Mouse (Mus musculus) heart, adult 2 months (tissue): ENCODE measurements around the gene Cox6b2. TPM values are rescaled to one million over a fixed set of nuclear protein-coding genes. Genes with fewer than 3 reads are reported as not detected.

Experiments used
- DNase-seq, 2 experiments: peaks; one replicate each; pipeline ENCODE4 v3.0.0; 2021
- H3K27ac ChIP-seq: fragments of 200-600 bp; 2 replicates; pipeline ENCODE4 v1.8.1; 2022
- H3K27me3 ChIP-seq: fragments of 200-500 bp; 2 replicates; pipeline ENCODE4 v1.6.1; 2012; ENCODE audit warnings: mild to moderate bottlenecking, low read length, inconsistent platforms, mixed read lengths; ENCODE audit not compliant: control insufficient read depth, insufficient read depth
- H3K36me3 ChIP-seq: fragments of 200-500 bp; 2 replicates; pipeline ENCODE4 v1.6.1; 2012; ENCODE audit warnings: low read length, inconsistent platforms; ENCODE audit not compliant: control insufficient read depth, insufficient read depth
- H3K4me1 ChIP-seq: fragments of 200-500 bp; 2 replicates; pipeline ENCODE4 v1.6.1; 2011; ENCODE audit warnings: low read length; ENCODE audit not compliant: control insufficient read depth, insufficient read depth
- H3K4me3 ChIP-seq: fragments of 200-600 bp; 2 replicates; pipeline ENCODE4 v1.8.1; 2022
- H3K79me2 ChIP-seq: fragments of 200-500 bp; replicated peaks from 2 replicates; pipeline ENCODE4 v1.6.1; 2012; ENCODE audit warnings: mild to moderate bottlenecking, inconsistent platforms, low read length, moderate library complexity, mixed read lengths; ENCODE audit not compliant: control insufficient read depth, insufficient read depth
- H3K9ac ChIP-seq: fragments of 200-500 bp; 2 replicates; pipeline ENCODE4 v1.6.1; 2012; ENCODE audit warnings: low read depth, mild to moderate bottlenecking, control low read depth, inconsistent platforms, low read length, mixed read lengths
- CTCF ChIP-seq: fragments of 200-600 bp; IDR thresholded peaks from 2 replicates; pipeline ENCODE4 v1.8.1; 2022; ENCODE audit warnings: antibody characterized with exemption, mild to moderate bottlenecking, moderate library complexity
- EP300 ChIP-seq: fragments of 200-500 bp; IDR thresholded peaks from 2 replicates; pipeline ENCODE4 v1.6.1; 2011; ENCODE audit warnings: low read depth, low read length, control low read depth; ENCODE audit not compliant: insufficient read depth
- POLR2A ChIP-seq: fragments of 200-500 bp; IDR thresholded peaks from 2 replicates; pipeline ENCODE4 v1.6.1; 2011; ENCODE audit warnings: mild to moderate bottlenecking, low read depth, low read length, control low read depth; ENCODE audit not compliant: insufficient read depth
- WGBS: fragments of 180-500 bp; shearing (Covaris S2); methylation state at CpG from one replicate; pipeline ENCODE4 v1.1.7; 2018; 5-methylcytosine and 5-hydroxymethylcytosine counted together
- intact Hi-C: fragments of 180-260 bp; cut with DNase I; formaldehyde crosslinking; loops from one replicate; pipeline ENCODE4 v1.15.1; 2025
- polyA plus RNA-seq: library from polyadenylated mRNA; depleted of rRNA; stranded (reverse); fragments of >200 nt; gene quantifications from 2 replicates; pipeline ENCODE4 v1.2.3, GENCODE M21; 2012; rRNA removed
- total RNA-seq, 2 experiments: library from RNA; stranded (reverse); gene quantifications; 2 replicates each; pipeline ENCODE4 v1.2.3; 2021

Gene Cox6b2
- total and polyA plus RNA-seq, 3 experiments: 1.7 to 7.7 (median 3.5) TPM

GRCm38 (mm10) chr7:4716955-4717354 is 35.9 kb downstream of the Cox6b2 start:
- H3K27me3 ChIP-seq: no peaks in the 10 kb centered on the region
- H3K36me3 ChIP-seq: no peaks in the 10 kb centered on the region
- no peaks in the 10 kb centered on the region for H3K79me2 ChIP-seq
- no peak overlapping the region for H3K4me3 ChIP-seq
- no peaks in the 10 kb centered on the region for H3K4me1 ChIP-seq
- 56% methylated on average over 6 of the region's 6 CpGs for whole genome bisulfite sequencing
- H3K27ac ChIP-seq: no peak overlapping the region
- no peak for DNase-seq
- TF ChIP-seq CTCF (no peak), POLR2A (no peak), EP300 (no peak)
- H3K9ac ChIP-seq: no peak overlapping the region
- intact Hi-C loops: no loop called here

GRCm38 (mm10) chr7:4712594-4712993 is 40.3 kb downstream of the Cox6b2 start:
- intact Hi-C loops: no loop called here
- H3K9ac ChIP-seq: no peak overlapping the region
- no peak overlapping the region for H3K27ac ChIP-seq
- H3K27me3 ChIP-seq: no peaks in the 10 kb centered on the region
- DNase-seq: no peak
- TF ChIP-seq CTCF (peak; percentile 15; the same call in 1 of the 2 replicates), POLR2A (no peak)
- no peak overlapping the region for H3K4me3 ChIP-seq
- H3K4me1 ChIP-seq: no peaks in the 10 kb centered on the region
- H3K79me2 ChIP-seq: no peaks in the 10 kb centered on the region
- 69% methylated on average over 3 of the region's 3 CpGs for WGBS
- H3K36me3 ChIP-seq: no peaks in the 10 kb centered on the region

- Histone ChIP-seq H3K9ac (no peak overlapping the region), H3K4me1 (no peaks in the 10 kb centered on the region), H3K36me3 (no peaks in the 10 kb centered on the region), H3K27me3 (no peaks in the 10 kb centered on the region), H3K79me2 (no peaks in the 10 kb centered on the region), H3K27ac (no peak overlapping the region), H3K4me3 (no peak overlapping the region)
- DNase-seq: peak; percentile 21 to 38
- TF ChIP-seq CTCF (peak; percentile 71), POLR2A (no peak)
- WGBS: 50% methylated on average over 18 of the region's 18 CpGs
- intact Hi-C loops: no loop called here
Observed at GRCm38 (mm10) chr7:4705098-4705497, 47.8 kb downstream of the Cox6b2 start.

- 91% methylated on average over 7 of the region's 7 CpGs for WGBS
- TF ChIP-seq EP300 (no peak), POLR2A (no peak), CTCF (no peak)
- H3K27ac ChIP-seq: no peak overlapping the region
- H3K36me3 ChIP-seq: no peaks in the 10 kb centered on the region
- H3K27me3 ChIP-seq: no peaks in the 10 kb centered on the region
- no peaks in the 10 kb centered on the region for H3K79me2 ChIP-seq
- H3K4me1 ChIP-seq: no peaks in the 10 kb centered on the region
- intact Hi-C loops: no loop called here
- no peak for DNase-seq
- H3K4me3 ChIP-seq: no peak overlapping the region
- H3K9ac ChIP-seq: no peak overlapping the region
Observed at GRCm38 (mm10) chr7:4703195-4703594, 49.7 kb downstream of the Cox6b2 start.

- TF ChIP-seq POLR2A (no peak), EP300 (no peak), CTCF (no peak)
- WGBS: 77% methylated on average over 8 of the region's 8 CpGs
- no peaks in the 10 kb centered on the region for H3K4me1 ChIP-seq
- no peak overlapping the region for H3K4me3 ChIP-seq
- no peak overlapping the region for H3K9ac ChIP-seq
- intact Hi-C loops: no loop called here
- no peaks in the 10 kb centered on the region for H3K79me2 ChIP-seq
- no peak overlapping the region for H3K27ac ChIP-seq
- H3K27me3 ChIP-seq: no peaks in the 10 kb centered on the region
- H3K36me3 ChIP-seq: no peaks in the 10 kb centered on the region
- no peak for DNase-seq
Observed at GRCm38 (mm10) chr7:4702334-4702733, 50.6 kb downstream of the Cox6b2 start.

Other genes with a start within 250 kb of the Cox6b2 start
- gene Tnnt1, start 236.7 kb downstream of the Cox6b2 start, total RNA-seq: 10 to 100 TPM; 15.6 to 19.7 TPM
- gene Tnnt1, start 236.7 kb downstream of the Cox6b2 start, polyA plus RNA-seq: 9.2 and 12.1 TPM in 2 replicates
- gene Tnni3, start 228.9 kb downstream of the Cox6b2 start, total RNA-seq: over 10,000 TPM in 1 of 2 experiments, 1,000 to 10,000 TPM in 1; 9,834 to 11,008 TPM
- gene Tnni3, start 228.9 kb downstream of the Cox6b2 start, polyA plus RNA-seq: 13,898 and 21,553 TPM in 2 replicates
- 1 to 10 TPM; 2.3 to 2.7 TPM for gene Dnaaf3, start 220.6 kb downstream of the Cox6b2 start, total RNA-seq
- gene Dnaaf3, start 220.6 kb downstream of the Cox6b2 start, polyA plus RNA-seq: 12.4 and 13.2 TPM in 2 replicates
- under 1 TPM; 0.39 to 0.86 TPM for gene Syt5, start 205.6 kb downstream of the Cox6b2 start, total RNA-seq
- 0.79 and 2.4 TPM in 2 replicates for gene Syt5, start 205.6 kb downstream of the Cox6b2 start, polyA plus RNA-seq
- not detected for gene Ptprh, start 149.1 kb downstream of the Cox6b2 start, total RNA-seq
- 0.03 and 0.06 TPM in 2 replicates for gene Ptprh, start 149.1 kb downstream of the Cox6b2 start, polyA plus RNA-seq
- 1 to 10 TPM; 4.2 to 5.3 TPM for gene Tmem86b, start 121.7 kb downstream of the Cox6b2 start, total RNA-seq
- gene Tmem86b, start 121.7 kb downstream of the Cox6b2 start, polyA plus RNA-seq: 12.8 and 19.2 TPM in 2 replicates
- gene Ppp6r1, start 94.1 kb downstream of the Cox6b2 start, total RNA-seq: 10 to 100 TPM; 67.6 to 71.9 TPM
- gene Ppp6r1, start 94.1 kb downstream of the Cox6b2 start, polyA plus RNA-seq: 67.1 and 89.9 TPM in 2 replicates
- 10 to 100 TPM; 31.9 to 35.0 TPM for gene Hspbp1, start 68.0 kb downstream of the Cox6b2 start, total RNA-seq
- 27.0 and 29.7 TPM in 2 replicates for gene Hspbp1, start 68.0 kb downstream of the Cox6b2 start, polyA plus RNA-seq
- gene Brsk1, start 62.5 kb downstream of the Cox6b2 start, total RNA-seq: 1 to 10 TPM in 1 of 2 experiments, under 1 TPM in 1; 0.89 to 1.5 TPM
- gene Brsk1, start 62.5 kb downstream of the Cox6b2 start, polyA plus RNA-seq: 1.7 and 2.2 TPM in 2 replicates
- gene Tmem150b, start 27.8 kb downstream of the Cox6b2 start, total RNA-seq: not detected
- 0.16 and 0.59 TPM in 2 replicates for gene Tmem150b, start 27.8 kb downstream of the Cox6b2 start, polyA plus RNA-seq
- 10 to 100 TPM in 1 of 2 experiments, 1 to 10 TPM in 1; 8.5 to 11.2 TPM for gene Kmt5c, start 13.0 kb downstream of the Cox6b2 start, total RNA-seq
- 36.4 and 38.5 TPM in 2 replicates for gene Kmt5c, start 13.0 kb downstream of the Cox6b2 start, polyA plus RNA-seq
- gene Fam71e2, start 18.2 kb upstream of the Cox6b2 start, total RNA-seq: not detected
- 0.09 and 0.35 TPM in 2 replicates for gene Fam71e2, start 18.2 kb upstream of the Cox6b2 start, polyA plus RNA-seq
- gene Il11, start 29.8 kb upstream of the Cox6b2 start, total RNA-seq: not detected
- 0.15 TPM in 1 of 2 replicates, not detected in the other for gene Il11, start 29.8 kb upstream of the Cox6b2 start, polyA plus RNA-seq
- not detected for gene Tmem190, start 29.8 kb upstream of the Cox6b2 start, total RNA-seq
- gene Tmem190, start 29.8 kb upstream of the Cox6b2 start, polyA plus RNA-seq: 0.29 TPM in 1 of 2 replicates, not detected in the other
- 1 to 10 TPM; 5.3 to 5.4 TPM for gene Tmem238, start 36.6 kb upstream of the Cox6b2 start, total RNA-seq
- gene Tmem238, start 36.6 kb upstream of the Cox6b2 start, polyA plus RNA-seq: 2.2 and 4.3 TPM in 2 replicates
- gene Rpl28, start 39.8 kb upstream of the Cox6b2 start, total RNA-seq: 100 to 1,000 TPM; 492 to 575 TPM
- 135 and 202 TPM in 2 replicates for gene Rpl28, start 39.8 kb upstream of the Cox6b2 start, polyA plus RNA-seq
- gene Ube2s, start 59.5 kb upstream of the Cox6b2 start, total RNA-seq: 10 to 100 TPM; 85.1 to 99.1 TPM
- 167 and 265 TPM in 2 replicates for gene Ube2s, start 59.5 kb upstream of the Cox6b2 start, polyA plus RNA-seq
- gene Shisa7, start 91.6 kb upstream of the Cox6b2 start, total RNA-seq: under 1 TPM in 1 of 2 experiments, not detected in 1; 0.07 TPM
- 0.09 and 0.12 TPM in 2 replicates for gene Shisa7, start 91.6 kb upstream of the Cox6b2 start, polyA plus RNA-seq
- gene Isoc2b, start 117.2 kb upstream of the Cox6b2 start, total RNA-seq: 1 to 10 TPM; 3.5 to 3.8 TPM
- gene Isoc2b, start 117.2 kb upstream of the Cox6b2 start, polyA plus RNA-seq: 10.0 and 10.3 TPM in 2 replicates
- gene Isoc2a, start 124.1 kb upstream of the Cox6b2 start, total RNA-seq: 10 to 100 TPM; 48.9 to 55.5 TPM
- gene Isoc2a, start 124.1 kb upstream of the Cox6b2 start, polyA plus RNA-seq: 29.3 and 30.6 TPM in 2 replicates
- under 1 TPM in 1 of 2 experiments, not detected in 1; 0.18 TPM for gene Gm36210, start 153.4 kb upstream of the Cox6b2 start, total RNA-seq
- 0.20 and 0.29 TPM in 2 replicates for gene Gm36210, start 153.4 kb upstream of the Cox6b2 start, polyA plus RNA-seq
- 1 to 10 TPM; 6.8 to 9.4 TPM for gene Zfp628, start 162.1 kb upstream of the Cox6b2 start, total RNA-seq
- 6.1 and 7.5 TPM in 2 replicates for gene Zfp628, start 162.1 kb upstream of the Cox6b2 start, polyA plus RNA-seq
- 1 to 10 TPM; 5.6 to 5.8 TPM for gene Nat14, start 168.9 kb upstream of the Cox6b2 start, total RNA-seq
- gene Nat14, start 168.9 kb upstream of the Cox6b2 start, polyA plus RNA-seq: 3.5 TPM in 2 replicates
- gene Ssc5d, start 172.7 kb upstream of the Cox6b2 start, total RNA-seq: 1 to 10 TPM; 1.7 to 2.9 TPM
- 5.9 and 6.4 TPM in 2 replicates for gene Ssc5d, start 172.7 kb upstream of the Cox6b2 start, polyA plus RNA-seq
- 10 to 100 TPM; 26.5 to 35.6 TPM for gene Sbk2, start 211.3 kb upstream of the Cox6b2 start, total RNA-seq
- 85.0 and 119 TPM in 2 replicates for gene Sbk2, start 211.3 kb upstream of the Cox6b2 start, polyA plus RNA-seq
- 10 to 100 TPM; 39.4 to 46.1 TPM for gene Sbk3, start 218.1 kb upstream of the Cox6b2 start, total RNA-seq
- 66.1 and 72.5 TPM in 2 replicates for gene Sbk3, start 218.1 kb upstream of the Cox6b2 start, polyA plus RNA-seq
- gene Zfp579, start 243.1 kb upstream of the Cox6b2 start, total RNA-seq: 10 to 100 TPM; 12.3 to 14.0 TPM
- 51.8 and 70.2 TPM in 2 replicates for gene Zfp579, start 243.1 kb upstream of the Cox6b2 start, polyA plus RNA-seq